Mouse (Mus musculus) MEL (cell line): ENCODE results near the gene Rbm28. TPM values are rescaled to one million over a fixed set of nuclear protein-coding genes. Genes with fewer than 3 reads are reported as not detected.

ENCODE experiments used
- DNase-seq: peaks from one replicate; pipeline ENCODE4 v3.0.0; 2011; ENCODE audit warnings: low read depth, low spot score
- H3K27ac ChIP-seq: 2 replicates; pipeline ENCODE4 v1.5.1; 2012; ENCODE audit warnings: low read depth, mild to moderate bottlenecking, control low read depth, low read length, moderate library complexity; ENCODE audit not compliant: control insufficient read depth
- H3K27me3 ChIP-seq, 2 experiments: fragments of 150-350 bp in 1 of 2; sonication (generic) in 1 of 2; 2 replicates each; pipeline ENCODE4 v1.6.1; 2012; ENCODE audit warnings: low read length in 2 of 2, mild to moderate bottlenecking in 2 of 2, improper control_type of control experiment in 1 of 2, moderate library complexity in 1 of 2; ENCODE audit not compliant: insufficient read depth in 2 of 2, control insufficient read depth in 1 of 2
- H3K36me3 ChIP-seq, 2 experiments: 2 replicates each; pipeline ENCODE4 v1.6.1; 2012 to 2014; ENCODE audit warnings: low read length in 2 of 2, improper control_type of control experiment in 1 of 2, inconsistent platforms in 1 of 2, mild to moderate bottlenecking in 1 of 2; ENCODE audit not compliant: insufficient read depth in 2 of 2, control insufficient read depth in 1 of 2
- H3K4me1 ChIP-seq, 2 experiments: fragments of 150-350 bp in 1 of 2; sonication (generic) in 1 of 2; 2 replicates each; pipeline ENCODE4 v1.6.1; 2012; ENCODE audit warnings: low read length in 2 of 2, improper control_type of control experiment in 1 of 2, mild to moderate bottlenecking in 1 of 2; ENCODE audit not compliant: insufficient read depth in 2 of 2, control insufficient read depth in 1 of 2
- H3K4me3 ChIP-seq, 2 experiments: fragments of 150-350 bp in 1 of 2; sonication (generic) in 1 of 2; 2 replicates each; pipeline ENCODE4 v1.5.1; 2012; ENCODE audit warnings: low read depth in 2 of 2, low read length in 2 of 2, mild to moderate bottlenecking in 2 of 2, moderate library complexity in 2 of 2, control low read depth in 1 of 2, improper control_type of control experiment in 1 of 2; ENCODE audit not compliant: control insufficient read depth in 1 of 2, insufficient read depth in 1 of 2
- H3K79me2 ChIP-seq: 2 replicates; pipeline ENCODE4 v1.6.1; 2012; ENCODE audit warnings: mild to moderate bottlenecking, low read length, moderate library complexity; ENCODE audit not compliant: control insufficient read depth, poor library complexity, insufficient read depth
- H3K9ac ChIP-seq: 2 replicates; pipeline ENCODE4 v1.6.1; 2012; ENCODE audit warnings: low read depth, mild to moderate bottlenecking, control low read depth, low read length, moderate library complexity; ENCODE audit not compliant: control insufficient read depth, poor library complexity, severe bottlenecking
- H3K9me3 ChIP-seq: fragments of 150-350 bp; sonication (generic); replicated peaks from 2 replicates; pipeline ENCODE4 v1.6.1; 2012; ENCODE audit warnings: mild to moderate bottlenecking, low read length, improper control_type of control experiment, moderate library complexity; ENCODE audit not compliant: insufficient read depth
- CHD1 ChIP-seq: IDR thresholded peaks from 2 replicates; pipeline ENCODE4 v1.6.1; 2012; ENCODE audit warnings: low read depth, mild to moderate bottlenecking, inconsistent platforms, low read length, improper control_type of control experiment
- CTCF ChIP-seq, 3 experiments: IDR thresholded peaks in 2 of 3; conservative IDR thresholded peaks in 1 of 3; 2 replicates each; pipeline ENCODE4 v1.5.1; 2011 to 2012; ENCODE audit warnings: low read length in 3 of 3, low read depth in 2 of 3, mild to moderate bottlenecking in 2 of 3, improper control_type of control experiment in 1 of 3, inconsistent platforms in 1 of 3, mixed read lengths in 1 of 3, moderate library complexity in 1 of 3; ENCODE audit not compliant: control insufficient read depth in 1 of 3, insufficient read depth in 1 of 3, poor library complexity in 1 of 3, severe bottlenecking in 1 of 3
- ETS1 ChIP-seq: IDR thresholded peaks from 2 replicates; pipeline ENCODE4 v1.6.1; 2012; ENCODE audit warnings: low read depth, mild to moderate bottlenecking, inconsistent platforms, low read length, improper control_type of control experiment, moderate library complexity
- JUND ChIP-seq: IDR thresholded peaks from 2 replicates; pipeline ENCODE4 v1.6.1; 2011; ENCODE audit warnings: low read depth, mild to moderate bottlenecking, improper control_type of control experiment, low read length
- MXI1 ChIP-seq: IDR thresholded peaks from 2 replicates; pipeline ENCODE4 v1.6.1; 2011; ENCODE audit warnings: mild to moderate bottlenecking, low read depth, low read length, improper control_type of control experiment
- MYB ChIP-seq: IDR thresholded peaks from 2 replicates; pipeline ENCODE4 v1.6.1; 2011; ENCODE audit warnings: mild to moderate bottlenecking, low read depth, low read length, improper control_type of control experiment
- MYC ChIP-seq: IDR thresholded peaks from 2 replicates; pipeline ENCODE4 v1.6.1; 2011; ENCODE audit warnings: low read depth, mild to moderate bottlenecking, low read length, improper control_type of control experiment, moderate library complexity
- NRF1 ChIP-seq: IDR thresholded peaks from 2 replicates; pipeline ENCODE4 v1.6.1; 2014; ENCODE audit warnings: low read depth, mild to moderate bottlenecking, inconsistent platforms, low read length, improper control_type of control experiment, moderate library complexity; ENCODE audit not compliant: poor library complexity, insufficient read depth, severe bottlenecking
- POLR2A ChIP-seq, 2 experiments: IDR thresholded peaks; 2 replicates each; pipeline ENCODE4 v1.6.1; 2011 to 2012; ENCODE audit warnings: low read length in 2 of 2, mild to moderate bottlenecking in 2 of 2, control low read depth in 1 of 2, improper control_type of control experiment in 1 of 2, low read depth in 1 of 2, moderate library complexity in 1 of 2; ENCODE audit not compliant: control insufficient read depth in 1 of 2, insufficient read depth in 1 of 2, poor library complexity in 1 of 2
- RAD21 ChIP-seq: IDR thresholded peaks from 2 replicates; pipeline ENCODE4 v1.6.1; 2011; ENCODE audit warnings: mild to moderate bottlenecking, low read depth, low read length, improper control_type of control experiment
- RCOR1 ChIP-seq: IDR thresholded peaks from 2 replicates; pipeline ENCODE4 v1.6.1; 2012; ENCODE audit warnings: low read depth, mild to moderate bottlenecking, inconsistent platforms, low read length, improper control_type of control experiment
- SMC3 ChIP-seq: IDR thresholded peaks from 2 replicates; pipeline ENCODE4 v1.6.1; 2011; ENCODE audit warnings: low read depth, low read length, improper control_type of control experiment
- TBP ChIP-seq: IDR thresholded peaks from 2 replicates; pipeline ENCODE4 v1.8.0; 2011; ENCODE audit warnings: low read depth, low read length, improper control_type of control experiment
- ZC3H11A ChIP-seq: IDR thresholded peaks from 2 replicates; pipeline ENCODE4 v1.6.1; 2012; ENCODE audit warnings: low read depth, mild to moderate bottlenecking, inconsistent platforms, low read length, improper control_type of control experiment
- ZMIZ1 ChIP-seq: IDR thresholded peaks from 2 replicates; pipeline ENCODE4 v1.6.1; 2012; ENCODE audit warnings: low read depth, mild to moderate bottlenecking, inconsistent platforms, low read length, improper control_type of control experiment, moderate library complexity
- ZNF384 ChIP-seq: IDR thresholded peaks from 2 replicates; pipeline ENCODE4 v1.6.1; 2012; ENCODE audit warnings: low read depth, mild to moderate bottlenecking, inconsistent platforms, low read length, improper control_type of control experiment
- polyA plus RNA-seq, 2 experiments: library from polyadenylated mRNA; stranded (reverse) in 1 of 2; unstranded in 1 of 2; fragments of >175 nt in 1 of 2; fragments of >200 nt in 1 of 2; gene quantifications; 2 replicates each; pipeline versions ENCODE4 v1.2.1 to v1.2.4; 2012; ENCODE audit warnings: low replicate concordance in 2 of 2, low read depth in 1 of 2; ENCODE audit not compliant: insufficient read length in 2 of 2, insufficient read depth in 1 of 2, missing spikeins in 1 of 2
- total RNA-seq: library from RNA; depleted of rRNA; stranded (reverse); fragments of 300-350 nt; gene quantifications from 2 replicates; pipeline ENCODE4 v1.2.3, GENCODE M21; 2012

Rbm28 gene
- total and polyA plus RNA-seq, 3 experiments: 48.2 to 312 (median 91.2) TPM

DNA sequence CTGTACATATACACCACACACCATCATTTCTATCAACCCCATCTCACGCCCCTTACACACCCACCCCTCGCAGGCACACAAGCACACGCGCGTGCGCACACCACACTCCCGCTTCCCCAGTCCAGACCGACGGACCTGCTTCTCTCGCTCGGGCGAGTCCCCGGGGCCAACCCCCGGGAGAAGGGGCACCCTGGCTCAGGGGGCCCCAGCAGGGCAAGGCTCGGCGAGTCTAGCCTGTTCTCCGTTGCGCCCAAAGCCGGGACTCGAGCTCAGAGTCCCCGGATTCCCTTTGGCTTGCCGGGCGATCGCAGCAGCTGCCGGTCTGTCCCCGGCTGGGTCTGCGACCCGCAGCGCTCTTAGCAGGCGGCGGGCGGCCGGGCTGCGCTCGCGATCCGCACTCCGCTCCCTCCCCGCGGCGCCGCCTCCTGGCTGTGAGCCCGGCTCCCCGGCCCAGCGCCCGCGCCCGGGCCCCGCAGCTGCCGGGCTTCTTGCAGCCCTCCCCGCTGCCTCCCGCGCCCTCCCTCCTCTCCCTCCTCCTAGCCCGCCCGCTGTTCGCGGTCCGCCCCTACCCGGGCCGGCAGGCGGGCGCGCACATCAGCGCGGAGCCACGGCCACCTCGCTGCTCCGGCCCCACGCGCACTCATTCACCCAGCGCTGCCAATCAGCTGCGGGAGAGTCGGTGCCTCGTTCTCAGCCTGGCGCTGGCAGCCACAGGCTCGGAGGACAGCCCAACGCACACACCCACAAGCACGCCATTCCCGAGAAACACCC lies 14.3 kb upstream of the Rbm28 start, which contains the start of gene Prrt4:
Gene Prrt4 (minus strand): TSS at position 697 of the 771 bp plus-strand sequence.
- TF ChIP-seq MYC (no peak), TBP (no peak), CHD1 (no peak), ZNF384 (no peak), ETS1 (no peak), RAD21 (no peak), POLR2A (IDR thresholded peaks at IDR 0.05; ENCODE audit: control insufficient read depth in 1 of 2, insufficient read depth in 1 of 2, low read depth in 1 of 2, low read length in 2 of 2, poor library complexity in 1 of 2) (no peak), ZMIZ1 (no peak), ZC3H11A (no peak)
- Histone ChIP-seq H3K4me3 (no peak within 1 kb of the TSS), H3K9me3 (no peaks in the 10 kb centered on the region), H3K9ac (no peak within 1 kb of the TSS; the same call in 1 of the 2 replicates), H3K4me1 (no peaks in the 10 kb centered on the region), H3K36me3 (no peaks in the 10 kb centered on the region), H3K27me3 (peaks cover 0 to 25% of the 10 kb centered on the region in 2 experiments; a peak in 3 of 4 replicates), H3K79me2 (no peaks in the 10 kb centered on the region), H3K27ac (no peak within 1 kb of the TSS)
- no peak for DNase-seq

DNA sequence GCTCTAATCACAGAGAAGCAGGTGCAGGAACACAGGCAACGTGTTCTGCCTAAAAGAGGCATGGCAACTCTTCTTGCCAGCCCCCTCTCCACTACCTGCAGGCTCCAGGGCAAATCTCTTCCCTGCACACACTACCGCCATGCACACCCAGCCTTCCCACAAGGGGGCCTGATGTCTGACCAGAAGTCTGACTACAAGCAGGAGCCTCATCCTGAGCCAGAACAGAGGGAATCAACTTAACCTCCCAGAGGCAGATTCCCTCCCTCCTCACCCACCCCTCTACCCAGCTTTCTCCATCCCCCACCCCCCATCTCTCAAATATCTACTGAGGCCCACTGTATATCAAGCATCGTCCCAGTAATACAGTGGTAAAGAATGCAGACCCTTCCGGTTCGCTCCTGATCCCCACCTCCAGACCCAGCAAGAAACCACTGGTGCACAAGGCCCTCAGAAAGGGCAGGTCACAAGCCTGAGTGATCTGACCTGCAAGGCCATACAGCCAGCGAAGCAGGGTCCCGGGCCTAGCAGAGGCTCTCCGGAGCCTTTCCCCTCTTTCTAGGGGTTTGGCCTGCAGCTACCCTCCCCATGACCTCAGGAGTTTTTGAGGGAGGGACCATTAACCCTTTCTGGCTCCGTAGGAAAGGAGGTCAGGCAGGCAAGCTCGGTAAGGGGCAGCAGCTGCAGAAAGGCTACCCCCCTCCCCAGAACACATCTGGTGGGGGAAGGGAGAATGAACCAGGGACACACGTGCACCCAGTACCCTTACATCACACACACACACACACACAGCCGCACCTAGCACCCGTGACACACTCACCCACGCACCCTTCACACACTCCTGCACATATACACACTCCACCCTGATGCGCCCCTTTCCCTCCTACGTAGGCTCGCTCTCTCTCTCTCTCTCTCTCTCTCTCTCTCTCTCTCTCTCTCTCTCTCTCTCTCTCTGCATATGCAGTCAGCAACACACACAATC lies 13.4 kb upstream of the Rbm28 start:
- no peaks in the 10 kb centered on the region for H3K36me3 ChIP-seq
- H3K4me1 ChIP-seq: no peaks in the 10 kb centered on the region
- DNase-seq: no peak
- H3K27ac ChIP-seq: no peak overlapping the region
- H3K27me3 ChIP-seq: peaks cover 0 to 28% of the 10 kb centered on the region in 2 experiments
- no peaks in the 10 kb centered on the region for H3K9me3 ChIP-seq
- H3K4me3 ChIP-seq: no peak overlapping the region
- H3K79me2 ChIP-seq: no peaks in the 10 kb centered on the region
- H3K9ac ChIP-seq: no peak overlapping the region
- TF ChIP-seq NRF1 (no peak), MYB (no peak), TBP (no peak), MXI1 (no peak), RCOR1 (no peak), SMC3 (no peak), POLR2A (IDR thresholded peaks at IDR 0.05; ENCODE audit: control insufficient read depth in 1 of 2, insufficient read depth in 1 of 2, low read depth in 1 of 2, low read length in 2 of 2, poor library complexity in 1 of 2) (no peak), JUND (no peak), CTCF (IDR thresholded peaks at IDR 0.05 in 2 of 3, conservative IDR thresholded peaks at IDR 0.05 in 1 of 3; ENCODE audit: control insufficient read depth in 1 of 3, insufficient read depth in 1 of 3, low read depth in 2 of 3, low read length in 3 of 3, poor library complexity in 1 of 3, severe bottlenecking in 1 of 3) (no peak)
- TF ChIP-seq, all 39 proteins: peak for 0
